Mouse (Mus musculus): ENCODE data around the gene Morc4. TPM values are rescaled to one million over a fixed set of nuclear protein-coding genes. Genes with fewer than 3 reads are reported as not detected.

Morc4 gene
- polyA plus RNA-seq, 1 experiment: 0.43 TPM

GRCm38 (mm10) chrX:139796037-139796436, 75.4 kb downstream of the Morc4 start:
- TF ChIP-seq POLR2A (IDR thresholded peaks at IDR 0.05; ENCODE audit: low read depth, low read length) (no peak), CTCF (IDR thresholded peaks at IDR 0.05; ENCODE audit: extremely low read depth, insufficient read depth, insufficient read length, insufficient replicate concordance) (no peak)
- no peaks in the 10 kb centered on the region for H3K27me3 ChIP-seq (ENCODE audit: control insufficient read depth, insufficient read depth, low read length)
- H3K27ac ChIP-seq (ENCODE audit: insufficient read depth, low read length): no peak overlapping the region
- WGBS: 54% methylated on average over 6 of the region's 6 CpGs
- H3K4me3 ChIP-seq (ENCODE audit: extremely low read depth, insufficient read depth, insufficient read length): no peak overlapping the region
- no peaks in the 10 kb centered on the region for H3K36me3 ChIP-seq (ENCODE audit: control insufficient read depth, insufficient read depth, low read length)
- no peaks in the 10 kb centered on the region for H3K4me1 ChIP-seq (ENCODE audit: control insufficient read depth, insufficient read depth, insufficient read length)
- no peak for DNase-seq (ENCODE audit: low read depth in 1 of 2, low spot score in 2 of 2)

GRCm38 (mm10) chrX:139794072-139794845, 77.2 kb downstream of the Morc4 start:
- TF ChIP-seq POLR2A (IDR thresholded peaks at IDR 0.05; ENCODE audit: low read depth, low read length): no peak
- no peak for TF ChIP-seq CTCF (IDR thresholded peaks at IDR 0.05; ENCODE audit: extremely low read depth, insufficient read depth, insufficient read length, insufficient replicate concordance)
- Histone ChIP-seq H3K36me3 (ENCODE audit: control insufficient read depth, insufficient read depth, low read length) (no peaks in the 10 kb centered on the region), H3K4me1 (ENCODE audit: control insufficient read depth, insufficient read depth, insufficient read length) (no peaks in the 10 kb centered on the region), H3K27ac (ENCODE audit: insufficient read depth, low read length) (no peak overlapping the region), H3K27me3 (ENCODE audit: control insufficient read depth, insufficient read depth, low read length) (no peaks in the 10 kb centered on the region), H3K4me3 (ENCODE audit: extremely low read depth, insufficient read depth, insufficient read length) (no peak overlapping the region)
- 86% methylated on average over 7 of the region's 7 CpGs for WGBS
- DNase-seq (ENCODE audit: low read depth in 1 of 2, low spot score in 2 of 2): no peak

- 32% methylated on average over 1 of the region's 1 CpGs for WGBS
- H3K27me3 ChIP-seq (ENCODE audit: control insufficient read depth, insufficient read depth, low read length): no peaks in the 10 kb centered on the region
- H3K27ac ChIP-seq (ENCODE audit: insufficient read depth, low read length): no peak overlapping the region
- no peak overlapping the region for H3K4me3 ChIP-seq (ENCODE audit: extremely low read depth, insufficient read depth, insufficient read length)
- H3K36me3 ChIP-seq (ENCODE audit: control insufficient read depth, insufficient read depth, low read length): no peaks in the 10 kb centered on the region
- DNase-seq (ENCODE audit: low read depth in 1 of 2, low spot score in 2 of 2): no peak
- no peak for TF ChIP-seq CTCF (IDR thresholded peaks at IDR 0.05; ENCODE audit: extremely low read depth, insufficient read depth, insufficient read length, insufficient replicate concordance)
- no peak for TF ChIP-seq POLR2A (IDR thresholded peaks at IDR 0.05; ENCODE audit: low read depth, low read length)
- H3K4me1 ChIP-seq (ENCODE audit: control insufficient read depth, insufficient read depth, insufficient read length): no peaks in the 10 kb centered on the region
Observed at GRCm38 (mm10) chrX:139785764-139786163, 85.7 kb downstream of the Morc4 start.

- Histone ChIP-seq H3K4me1 (ENCODE audit: control insufficient read depth, insufficient read depth, insufficient read length) (no peaks in the 10 kb centered on the region), H3K4me3 (ENCODE audit: extremely low read depth, insufficient read depth, insufficient read length) (no peak overlapping the region), H3K27me3 (ENCODE audit: control insufficient read depth, insufficient read depth, low read length) (no peaks in the 10 kb centered on the region), H3K36me3 (ENCODE audit: control insufficient read depth, insufficient read depth, low read length) (no peaks in the 10 kb centered on the region), H3K27ac (ENCODE audit: insufficient read depth, low read length) (no peak overlapping the region)
- no peak for DNase-seq (ENCODE audit: low read depth in 1 of 2, low spot score in 2 of 2)
- WGBS: 73% methylated on average over 3 of the region's 3 CpGs
- TF ChIP-seq POLR2A (IDR thresholded peaks at IDR 0.05; ENCODE audit: low read depth, low read length) (no peak), CTCF (IDR thresholded peaks at IDR 0.05; ENCODE audit: extremely low read depth, insufficient read depth, insufficient read length, insufficient replicate concordance) (no peak)
Observed at GRCm38 (mm10) chrX:139783045-139783422, 88.4 kb downstream of the Morc4 start.

GRCm38 (mm10) chrX:139782278-139783044, 89.0 kb downstream of the Morc4 start, which contains the start of gene Ripply1:
Ripply1 (minus strand) TSS chrX:139782353.
- TF ChIP-seq POLR2A (IDR thresholded peaks at IDR 0.05; ENCODE audit: low read depth, low read length) (no peak), CTCF (IDR thresholded peaks at IDR 0.05; ENCODE audit: extremely low read depth, insufficient read depth, insufficient read length, insufficient replicate concordance) (no peak)
- H3K4me3 ChIP-seq (ENCODE audit: extremely low read depth, insufficient read depth, insufficient read length): no peak within 1 kb of the TSS
- DNase-seq (ENCODE audit: low read depth in 1 of 2, low spot score in 2 of 2): no peak
- H3K27me3 ChIP-seq (ENCODE audit: control insufficient read depth, insufficient read depth, low read length): no peaks in the 10 kb centered on the region
- no peaks in the 10 kb centered on the region for H3K36me3 ChIP-seq (ENCODE audit: control insufficient read depth, insufficient read depth, low read length)
- H3K27ac ChIP-seq (ENCODE audit: insufficient read depth, low read length): no peak within 1 kb of the TSS
- WGBS: 74% methylated on average over 6 of the region's 6 CpGs
- no peaks in the 10 kb centered on the region for H3K4me1 ChIP-seq (ENCODE audit: control insufficient read depth, insufficient read depth, insufficient read length)

- H3K27ac ChIP-seq (ENCODE audit: insufficient read depth, low read length): no peak overlapping the region
- WGBS: 91% methylated on average over 4 of the region's 4 CpGs
Observed at GRCm38 (mm10) chrX:139781563-139781962, 89.9 kb downstream of the Morc4 start.

More at GRCm38 (mm10) chrX:139781563-139781962, 89.9 kb downstream of the Morc4 start:
- no peak for TF ChIP-seq POLR2A (IDR thresholded peaks at IDR 0.05; ENCODE audit: low read depth, low read length)
- TF ChIP-seq CTCF (IDR thresholded peaks at IDR 0.05; ENCODE audit: extremely low read depth, insufficient read depth, insufficient read length, insufficient replicate concordance): no peak
- H3K4me1 ChIP-seq (ENCODE audit: control insufficient read depth, insufficient read depth, insufficient read length): no peaks in the 10 kb centered on the region
- no peak overlapping the region for H3K4me3 ChIP-seq (ENCODE audit: extremely low read depth, insufficient read depth, insufficient read length)
- no peak for DNase-seq (ENCODE audit: low read depth in 1 of 2, low spot score in 2 of 2)
- no peaks in the 10 kb centered on the region for H3K27me3 ChIP-seq (ENCODE audit: control insufficient read depth, insufficient read depth, low read length)
- H3K36me3 ChIP-seq (ENCODE audit: control insufficient read depth, insufficient read depth, low read length): no peaks in the 10 kb centered on the region

All from spleen, adult 2 months (tissue).